Mouse (Mus musculus): ENCODE results near the gene Kalrn. TPM values are rescaled to one million over a fixed set of nuclear protein-coding genes. Genes with fewer than 3 reads are reported as not detected.

Kalrn gene
- total RNA-seq, 2 experiments from 2014 or later, result 30.2 to 32.1 TPM

GRCm38 (mm10) chr16:34066376-34066775, 507.0 kb downstream of the Kalrn start:
- DNase-seq, result no peak
- intact Hi-C loops (cut with DNase I), result no loop called here

DNA sequence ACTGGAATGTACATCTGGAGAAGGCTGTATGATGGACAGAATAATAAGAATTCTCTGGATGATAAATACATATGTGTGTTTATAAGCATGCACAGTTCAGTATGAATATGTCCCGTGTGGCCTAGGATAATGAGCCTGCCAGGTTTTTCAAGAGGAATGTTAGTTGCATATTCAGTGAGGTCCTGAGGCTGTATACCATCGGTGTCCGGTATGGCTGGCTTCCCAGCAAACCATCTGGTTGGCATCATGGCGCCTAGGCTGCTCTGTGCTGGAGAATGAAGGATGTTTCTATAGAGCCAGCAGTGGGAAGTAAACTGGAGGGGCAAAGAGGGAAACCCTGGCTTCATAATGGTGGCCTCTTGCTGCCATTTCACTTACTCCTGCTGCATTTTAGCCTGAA, 510.0 kb downstream of the Kalrn start:
- intact Hi-C loops (cut with DNase I), result no loop called here
- no peak for DNase-seq

DNA sequence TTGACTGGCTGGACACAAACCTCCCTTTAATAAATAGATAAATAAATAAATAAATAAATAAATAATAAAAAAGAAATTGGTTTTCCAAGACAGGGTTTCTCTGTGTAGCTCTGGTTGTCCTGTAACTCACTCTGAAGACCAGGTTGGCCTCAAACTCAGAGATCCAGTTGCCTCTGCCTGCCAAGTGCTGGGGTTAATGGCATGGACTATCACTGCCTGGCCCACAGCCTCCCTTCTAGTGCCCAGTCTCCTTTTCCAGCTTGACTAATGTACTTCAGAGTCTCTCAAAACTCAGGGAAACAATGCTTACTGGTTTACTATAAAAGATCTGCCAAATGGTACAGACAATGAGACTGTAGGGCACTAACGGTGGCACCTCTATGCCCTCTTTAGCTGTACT, 511.7 kb downstream of the Kalrn start:
- DNase-seq, result no peak
- intact Hi-C loops (cut with DNase I), result no loop called here

GRCm38 (mm10) chr16:34058611-34059010, 514.7 kb downstream of the Kalrn start:
- intact Hi-C loops (cut with DNase I), result no loop called here
- no peak for DNase-seq

DNA sequence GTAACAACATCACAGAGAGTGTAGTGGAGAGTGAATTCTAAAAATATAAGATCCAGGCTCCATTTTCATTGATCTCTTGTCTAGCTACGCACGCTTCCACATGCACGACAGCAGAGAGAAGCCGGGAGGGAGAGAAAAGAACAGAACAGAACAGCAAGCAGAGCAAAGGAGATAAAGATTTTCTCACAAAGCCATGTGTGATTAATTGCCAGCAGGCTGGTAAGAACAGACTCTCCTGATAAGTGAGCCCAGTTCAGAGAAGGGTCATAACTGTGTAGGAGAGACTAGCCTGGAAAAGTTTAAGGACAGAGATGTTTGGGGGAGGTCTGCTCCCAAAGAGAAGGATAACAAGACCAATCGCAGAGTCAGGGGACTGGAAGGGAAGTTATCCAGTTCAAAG, 515.9 kb downstream of the Kalrn start:
- intact Hi-C loops (cut with DNase I), result no loop called here

DNA sequence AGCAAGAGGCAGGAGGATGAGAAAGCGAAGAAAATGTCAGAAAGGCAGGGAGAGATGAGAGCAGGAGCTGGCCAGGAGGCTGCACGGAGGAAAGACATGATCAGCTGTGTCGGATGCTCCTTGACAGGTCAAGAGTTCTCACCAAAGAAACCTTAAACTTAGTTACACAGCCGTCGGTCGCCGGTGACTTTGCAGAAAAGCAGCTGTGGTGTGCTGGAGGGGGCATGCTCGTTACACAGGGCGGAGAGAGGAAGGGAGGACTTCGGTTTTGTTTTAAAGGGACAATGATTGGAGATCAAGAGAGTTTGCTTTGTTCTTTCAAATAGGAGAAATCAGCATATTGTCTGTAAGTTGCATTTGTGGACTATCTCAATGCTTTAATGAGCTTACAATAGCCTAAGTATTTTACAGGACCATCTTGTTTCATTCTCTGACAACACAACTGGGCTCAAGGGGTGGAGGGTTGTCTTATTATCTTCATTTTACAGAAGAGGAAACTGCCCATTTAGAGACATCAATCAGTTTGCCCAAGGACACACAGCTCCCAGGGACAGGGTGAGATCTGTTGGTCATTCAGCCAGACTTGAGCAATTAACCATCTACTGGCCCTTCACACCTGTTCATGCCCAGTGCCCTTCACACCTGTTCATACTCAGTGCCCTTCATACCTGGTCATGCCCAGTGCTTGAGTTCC, 516.8 kb downstream of the Kalrn start:
- DNase-seq, result no peak
- intact Hi-C loops (cut with DNase I), result no loop called here

More for the DNA sequence above, 515.9 kb downstream of the Kalrn start:
- no peak for DNase-seq

- intact Hi-C loops (cut with DNase I), result no loop called here
- DNase-seq, result no peak
Measured at GRCm38 (mm10) chr16:34050090-34050489, 523.2 kb downstream of the Kalrn start.

DNA sequence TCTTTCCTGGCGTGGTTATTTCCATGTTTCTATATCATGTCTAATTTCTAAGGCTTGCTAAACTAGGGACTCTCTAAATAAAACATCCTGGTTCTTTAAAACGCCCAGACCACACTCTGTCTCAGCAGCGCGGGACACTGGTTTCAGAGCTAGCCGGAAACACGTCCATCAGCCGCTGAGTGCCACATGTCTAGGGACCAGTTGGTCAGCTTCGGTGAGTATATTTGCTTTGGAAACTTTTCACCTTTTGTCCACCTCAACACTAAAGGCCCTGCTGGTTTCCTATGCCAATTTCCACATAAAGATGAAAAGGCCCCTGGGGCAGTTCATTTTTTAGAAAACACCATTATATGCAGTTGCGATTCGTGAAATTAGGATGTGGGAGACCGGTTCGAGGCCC, 524.0 kb downstream of the Kalrn start:
- no peak for DNase-seq
- intact Hi-C loops (cut with DNase I), result no loop called here

DNA sequence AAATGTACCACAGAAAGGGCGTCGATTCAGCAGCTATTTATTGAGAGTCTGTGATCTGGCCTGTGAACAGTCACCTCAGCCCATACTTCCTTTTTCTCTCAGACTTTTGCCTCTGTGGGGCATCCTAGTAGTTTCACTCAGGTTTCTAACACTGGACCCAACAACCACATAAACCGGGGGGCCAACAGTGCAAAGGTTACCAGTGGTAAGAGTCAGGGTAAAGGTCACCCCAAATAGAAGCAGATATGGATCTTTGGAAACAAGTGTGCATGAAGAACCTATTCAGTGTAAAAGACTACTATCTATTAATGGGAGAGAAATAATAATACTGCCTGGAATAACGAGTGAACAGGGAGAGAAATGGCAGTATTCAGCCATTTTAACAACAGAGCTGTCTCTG, 525.1 kb downstream of the Kalrn start:
- no peak for DNase-seq
- intact Hi-C loops (cut with DNase I), result no loop called here

DNA sequence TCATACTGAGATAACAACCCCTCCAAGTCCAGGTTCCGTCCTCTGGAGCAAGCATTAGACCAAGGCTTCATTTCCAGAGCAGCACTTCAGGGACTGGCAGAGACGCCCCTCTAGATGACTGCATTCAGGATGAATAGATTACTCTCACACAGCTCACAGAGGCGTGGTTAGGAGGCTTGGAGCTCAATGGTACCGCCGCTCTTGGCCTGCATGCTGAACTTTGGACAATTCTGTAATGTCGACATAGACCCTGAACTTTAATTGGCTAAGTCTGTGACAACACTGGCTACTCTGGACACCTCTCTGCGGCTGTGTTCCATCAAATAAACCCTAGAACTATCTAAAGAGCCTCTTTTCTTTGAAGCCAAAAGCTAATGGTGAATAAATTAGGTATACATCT, 525.8 kb downstream of the Kalrn start:
- intact Hi-C loops (cut with DNase I), result no loop called here
- no peak for DNase-seq

- DNase-seq, result no peak
- intact Hi-C loops (cut with DNase I), result no loop called here
Measured at GRCm38 (mm10) chr16:34047006-34047360, 526.3 kb downstream of the Kalrn start.

DNA sequence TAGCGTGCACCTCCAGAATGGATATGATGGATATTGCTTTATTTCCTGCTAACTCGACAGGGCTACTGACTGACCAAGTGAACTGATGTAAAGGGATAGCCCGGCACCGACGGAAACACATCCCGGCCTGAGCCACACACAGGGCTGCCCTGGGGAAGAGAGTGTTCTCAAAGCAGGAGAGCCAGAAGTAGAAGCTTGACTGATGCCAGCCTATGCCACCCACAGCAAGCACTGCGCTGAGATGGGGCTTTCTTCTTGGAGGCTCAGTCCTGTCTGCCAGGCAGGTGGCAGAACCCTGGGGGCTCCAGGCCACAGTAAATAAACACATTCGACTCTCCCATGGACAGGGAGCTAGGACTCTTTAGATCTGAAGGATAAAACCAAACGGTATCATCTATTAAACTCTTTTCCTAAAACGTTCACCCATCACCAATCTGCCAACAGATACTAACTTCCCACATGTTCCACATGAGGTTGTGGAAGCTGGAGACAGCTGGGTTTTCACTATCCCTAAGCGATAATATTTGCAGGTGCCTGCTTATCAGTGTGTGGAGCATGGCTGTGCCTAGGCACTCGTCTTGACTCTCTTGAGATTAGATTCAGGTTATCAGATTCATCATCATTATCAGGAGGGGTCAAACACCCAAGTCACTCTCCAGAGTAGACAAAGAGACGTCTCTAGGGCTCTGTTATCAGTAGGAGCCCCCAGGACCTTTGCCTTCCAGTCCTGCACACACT, 526.9 kb downstream of the Kalrn start:
- DNase-seq, result no peak
- intact Hi-C loops (cut with DNase I), result no loop called here

DNA sequence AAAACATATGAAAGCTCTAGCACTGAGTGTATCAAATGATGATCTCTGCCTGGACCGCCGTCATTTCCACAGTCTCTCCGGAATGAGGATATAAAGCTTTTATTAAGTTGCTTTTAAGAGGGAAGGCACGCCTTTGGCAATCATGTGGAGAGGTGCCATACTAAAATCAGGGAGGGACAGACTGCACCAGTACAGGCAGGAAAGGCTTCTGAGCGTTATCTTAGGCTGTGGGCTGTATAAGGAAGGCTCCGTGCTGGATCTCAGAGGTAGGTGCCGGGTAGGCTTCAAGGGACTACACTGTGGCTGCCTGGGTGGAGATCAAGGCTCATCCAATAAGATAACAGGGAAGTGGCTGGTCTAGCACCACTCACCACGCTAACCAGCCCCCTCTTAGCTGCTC, 528.8 kb downstream of the Kalrn start:
- intact Hi-C loops (cut with DNase I), result no loop called here

DNA sequence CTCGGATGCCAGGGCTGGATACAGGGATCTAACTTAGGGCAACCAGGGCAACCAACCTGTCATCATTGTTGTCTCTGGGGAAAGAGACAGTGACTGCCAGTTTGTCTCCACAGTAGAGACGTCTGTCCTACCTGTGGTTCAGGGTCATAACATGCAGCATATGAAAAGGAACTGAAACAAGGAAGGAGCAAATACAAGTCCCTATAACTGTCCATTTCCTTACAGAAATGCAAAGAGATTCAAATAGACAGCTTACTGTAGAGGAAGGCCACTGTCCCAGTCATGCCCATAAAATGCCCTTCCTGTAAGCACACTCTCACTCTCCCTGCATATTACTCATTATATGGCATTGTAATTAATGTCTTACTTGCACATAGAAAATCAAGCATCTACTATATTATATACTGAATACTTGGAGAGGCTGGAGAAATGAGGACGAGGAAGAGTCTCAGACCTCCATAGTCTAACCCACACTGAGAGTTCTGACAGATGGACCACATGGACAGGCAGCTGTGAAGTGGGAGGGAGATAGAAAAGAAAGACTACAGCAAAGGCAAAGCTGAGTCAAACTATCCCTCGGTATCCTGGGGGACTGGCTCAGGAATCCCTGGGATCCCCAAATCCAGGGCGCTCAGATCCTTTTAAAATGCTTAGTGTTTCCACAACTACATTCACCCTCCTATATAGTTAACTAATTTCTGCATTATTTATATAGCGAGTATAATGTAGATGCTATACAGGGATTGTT, 530.1 kb downstream of the Kalrn start:
- intact Hi-C loops (cut with DNase I), result no loop called here
- no peak for DNase-seq

More for the DNA sequence above, 528.8 kb downstream of the Kalrn start:
- no peak for DNase-seq

DNA sequence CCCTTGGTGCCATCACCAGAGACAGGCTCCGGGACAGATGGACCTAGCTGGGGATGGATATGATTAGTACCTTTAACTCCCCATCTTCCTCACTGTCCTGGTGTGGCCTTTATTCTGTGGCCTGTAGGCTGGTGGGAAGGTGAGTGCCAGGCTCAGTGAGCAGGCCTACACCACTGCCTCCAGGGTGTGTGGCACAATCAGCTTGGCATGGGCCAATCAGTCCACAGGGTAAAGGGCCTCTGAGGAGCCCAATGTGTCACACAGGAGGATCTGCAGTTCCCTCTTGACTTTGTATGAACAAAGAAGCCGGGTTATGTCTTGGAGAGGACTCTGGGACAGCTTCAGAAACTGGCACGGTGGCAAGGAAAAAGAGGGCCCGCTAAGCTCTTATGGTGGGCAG, 530.7 kb downstream of the Kalrn start:
- intact Hi-C loops (cut with DNase I), result no loop called here
- no peak for DNase-seq

- intact Hi-C loops (cut with DNase I), result no loop called here
- DNase-seq, result no peak
Measured at GRCm38 (mm10) chr16:34040276-34040675, 533.1 kb downstream of the Kalrn start.

DNA sequence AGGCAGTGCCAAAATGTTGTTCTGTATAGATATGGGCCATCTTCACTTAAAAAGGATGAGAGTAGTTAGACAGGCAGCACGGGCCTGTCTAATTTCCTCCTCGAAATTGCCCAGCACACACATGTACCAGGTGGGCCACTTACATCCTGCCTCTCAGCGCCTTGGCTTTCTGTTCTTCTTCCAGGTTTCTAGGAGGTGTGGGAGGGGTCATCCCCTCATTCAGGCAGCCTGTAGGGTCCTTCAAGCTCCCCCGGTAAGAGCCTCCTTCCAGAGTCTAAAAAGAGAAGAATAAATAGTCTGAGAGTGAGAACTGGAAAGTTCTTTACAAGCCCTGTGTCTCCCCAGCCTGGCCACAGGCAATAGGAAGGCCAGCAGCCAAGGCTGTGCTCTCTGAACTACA, 533.6 kb downstream of the Kalrn start:
- intact Hi-C loops (cut with DNase I), result loop anchor here (5.0 kb wide), 1 partner anchor 58 kb away; no protein-coding TSS in a partner anchor
- DNase-seq, result no peak

- intact Hi-C loops (cut with DNase I), result loop anchor here (5.0 kb wide), 1 partner anchor 61 kb away; no protein-coding TSS in a partner anchor
- no peak for DNase-seq
Measured at GRCm38 (mm10) chr16:34036327-34037047, 536.8 kb downstream of the Kalrn start.

DNA sequence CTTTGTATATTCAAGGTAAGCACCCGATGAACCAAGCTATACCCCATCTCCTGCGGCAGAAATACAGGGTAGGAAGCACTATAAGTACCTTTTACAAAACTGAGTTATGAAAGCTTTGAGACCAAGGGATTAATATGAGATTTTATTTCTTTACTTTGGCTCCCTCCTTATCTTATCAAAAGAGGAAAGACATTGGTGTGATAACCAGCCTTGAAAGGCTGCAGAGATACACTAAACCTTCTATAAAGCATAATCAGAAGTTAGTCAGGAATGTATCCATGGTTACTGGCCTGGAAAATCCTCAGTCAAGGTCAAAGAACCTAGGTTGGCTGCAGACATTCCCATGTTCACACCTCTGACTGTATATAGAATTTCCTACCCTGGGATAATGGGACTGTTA, 537.6 kb downstream of the Kalrn start:
- no peak for DNase-seq
- intact Hi-C loops (cut with DNase I), result loop anchor here (5.0 kb wide), 1 partner anchor 62 kb away; no protein-coding TSS in a partner anchor

DNA sequence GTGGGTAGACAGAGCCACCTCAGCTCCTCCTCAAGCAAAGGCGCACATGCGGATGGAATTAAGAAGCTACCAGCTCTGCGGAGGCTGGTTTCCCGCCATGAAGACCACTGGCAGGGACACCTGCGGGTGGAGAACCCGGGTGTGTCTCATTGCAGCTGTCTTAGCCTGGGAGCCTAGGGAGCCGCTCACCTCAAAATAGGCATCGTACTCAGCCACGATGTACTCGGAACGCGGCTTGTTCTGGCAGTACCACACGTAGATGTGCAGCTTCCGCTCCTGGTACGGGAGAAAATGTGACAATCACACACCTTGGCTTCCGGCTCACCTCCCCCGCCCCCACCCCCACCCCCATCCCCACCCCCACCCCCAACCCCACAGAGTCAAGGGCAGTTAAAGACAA, 539.1 kb downstream of the Kalrn start:
- intact Hi-C loops (cut with DNase I), result no loop called here
- DNase-seq, result no peak

All from heart, postnatal 36 days (tissue).